Mouse (Mus musculus): ENCODE measurements around the gene Lelp1. TPM values are rescaled to one million over a fixed set of nuclear protein-coding genes. Genes with fewer than 3 reads are reported as not detected.

The Lelp1 gene
- polyA plus RNA-seq (2015; fragmentation: Illumina TruSeq; extraction: RNeasy Lipid Tissue Mini Kit (QIAGEN cat#74804); ENCODE audit: insufficient read depth, low read depth, low replicate concordance), result not detected

GRCm38 (mm10) chr3:92142644-92143043, at the start of gene Lelp1:
Lelp1 (minus strand) TSS chr3:92142744.

GRCm38 (mm10) chr3:92123847-92124246, 18.7 kb downstream of the Lelp1 start, which contains the start of gene Prr9:
Prr9 (minus strand) TSS chr3:92123947.

Other genes with a start within 250 kb of the Lelp1 start
- gene Pglyrp3, start 128.2 kb downstream of the Lelp1 start, polyA plus RNA-seq (2015; fragmentation: Illumina TruSeq; extraction: RNeasy Lipid Tissue Mini Kit (QIAGEN cat#74804); ENCODE audit: insufficient read depth, low read depth, low replicate concordance), result not detected
- gene Lor, start 59.6 kb downstream of the Lelp1 start, polyA plus RNA-seq (2015; fragmentation: Illumina TruSeq; extraction: RNeasy Lipid Tissue Mini Kit (QIAGEN cat#74804); ENCODE audit: insufficient read depth, low read depth, low replicate concordance), result not detected
- not detected for gene Prr9, start 18.8 kb downstream of the Lelp1 start, polyA plus RNA-seq (2015; fragmentation: Illumina TruSeq; extraction: RNeasy Lipid Tissue Mini Kit (QIAGEN cat#74804); ENCODE audit: insufficient read depth, low read depth, low replicate concordance)
- not detected for gene Sprr2a1, start 73.1 kb upstream of the Lelp1 start, polyA plus RNA-seq (2015; fragmentation: Illumina TruSeq; extraction: RNeasy Lipid Tissue Mini Kit (QIAGEN cat#74804); ENCODE audit: insufficient read depth, low read depth, low replicate concordance)
- not detected for gene Sprr2a2, start 73.2 kb upstream of the Lelp1 start, polyA plus RNA-seq (2015; fragmentation: Illumina TruSeq; extraction: RNeasy Lipid Tissue Mini Kit (QIAGEN cat#74804); ENCODE audit: insufficient read depth, low read depth, low replicate concordance)
- not detected for gene Sprr2a3, start 142.7 kb upstream of the Lelp1 start, polyA plus RNA-seq (2015; fragmentation: Illumina TruSeq; extraction: RNeasy Lipid Tissue Mini Kit (QIAGEN cat#74804); ENCODE audit: insufficient read depth, low read depth, low replicate concordance)
- not detected for gene Sprr2b, start 173.9 kb upstream of the Lelp1 start, polyA plus RNA-seq (2015; fragmentation: Illumina TruSeq; extraction: RNeasy Lipid Tissue Mini Kit (QIAGEN cat#74804); ENCODE audit: insufficient read depth, low read depth, low replicate concordance)
- gene Sprr2d, start 196.4 kb upstream of the Lelp1 start, polyA plus RNA-seq (2015; fragmentation: Illumina TruSeq; extraction: RNeasy Lipid Tissue Mini Kit (QIAGEN cat#74804); ENCODE audit: insufficient read depth, low read depth, low replicate concordance), result not detected
- gene Sprr2e, start 209.4 kb upstream of the Lelp1 start, polyA plus RNA-seq (2015; fragmentation: Illumina TruSeq; extraction: RNeasy Lipid Tissue Mini Kit (QIAGEN cat#74804); ENCODE audit: insufficient read depth, low read depth, low replicate concordance), result not detected
- not detected for gene Sprr2f, start 222.4 kb upstream of the Lelp1 start, polyA plus RNA-seq (2015; fragmentation: Illumina TruSeq; extraction: RNeasy Lipid Tissue Mini Kit (QIAGEN cat#74804); ENCODE audit: insufficient read depth, low read depth, low replicate concordance)
- not detected for gene Sprr2h, start 242.9 kb upstream of the Lelp1 start, polyA plus RNA-seq (2015; fragmentation: Illumina TruSeq; extraction: RNeasy Lipid Tissue Mini Kit (QIAGEN cat#74804); ENCODE audit: insufficient read depth, low read depth, low replicate concordance)

All from pancreas, adult 10 weeks (tissue).